Mouse (Mus musculus) hindbrain, embryonic 10.5 days (tissue): Measurements from ENCODE around the gene Timmdc1. TPM values are rescaled to one million over a fixed set of nuclear protein-coding genes. Genes with fewer than 3 reads are reported as not detected.

Source experiments
- DNase-seq: peaks from one replicate; pipeline ENCODE4 v3.0.0-alpha.2; 2017; ENCODE audit warnings: low spot score
- H3K27ac ChIP-seq: fragments of 300-500 bp; sonication (generic); 2 replicates; pipeline ENCODE4 v1.5.1; 2016; ENCODE audit warnings: mild to moderate bottlenecking, moderate library complexity
- H3K27me3 ChIP-seq: fragments of 300-500 bp; sonication (generic); 2 replicates; pipeline ENCODE4 v1.6.1; 2016; ENCODE audit warnings: mild to moderate bottlenecking; ENCODE audit not compliant: poor library complexity, insufficient read depth, severe bottlenecking
- H3K36me3 ChIP-seq: fragments of 300-500 bp; sonication (generic); 2 replicates; pipeline ENCODE4 v1.6.1; 2016; ENCODE audit warnings: mild to moderate bottlenecking, moderate library complexity
- H3K4me1 ChIP-seq: fragments of 300-500 bp; sonication (generic); replicated peaks from 2 replicates; pipeline ENCODE4 v1.6.1; 2016; ENCODE audit warnings: mild to moderate bottlenecking
- H3K4me3 ChIP-seq: fragments of 300-500 bp; sonication (generic); 2 replicates; pipeline ENCODE4 v1.5.1; 2016; ENCODE audit warnings: mild to moderate bottlenecking, moderate library complexity
- H3K9me3 ChIP-seq: fragments of 300-500 bp; sonication (generic); 2 replicates; pipeline ENCODE4 v1.6.1; 2016; ENCODE audit warnings: mild to moderate bottlenecking, moderate library complexity
- WGBS: fragments of 180-500 bp; shearing (Covaris S2); methylation state at CpG from one replicate; pipeline ENCODE4 v1.1.7; 2016; 5-methylcytosine and 5-hydroxymethylcytosine counted together
- polyA plus RNA-seq: library from polyadenylated mRNA; unstranded; fragments of >200 nt; fragmentation: Nextera tagmentation; extraction: Ambion mirVana; gene quantifications from 2 replicates; pipeline ENCODE4 v1.2.1, GENCODE M21; 2016

Timmdc1 gene
- polyA plus RNA-seq, 1 experiment from 2014 or later, result 36.1 TPM

DNA sequence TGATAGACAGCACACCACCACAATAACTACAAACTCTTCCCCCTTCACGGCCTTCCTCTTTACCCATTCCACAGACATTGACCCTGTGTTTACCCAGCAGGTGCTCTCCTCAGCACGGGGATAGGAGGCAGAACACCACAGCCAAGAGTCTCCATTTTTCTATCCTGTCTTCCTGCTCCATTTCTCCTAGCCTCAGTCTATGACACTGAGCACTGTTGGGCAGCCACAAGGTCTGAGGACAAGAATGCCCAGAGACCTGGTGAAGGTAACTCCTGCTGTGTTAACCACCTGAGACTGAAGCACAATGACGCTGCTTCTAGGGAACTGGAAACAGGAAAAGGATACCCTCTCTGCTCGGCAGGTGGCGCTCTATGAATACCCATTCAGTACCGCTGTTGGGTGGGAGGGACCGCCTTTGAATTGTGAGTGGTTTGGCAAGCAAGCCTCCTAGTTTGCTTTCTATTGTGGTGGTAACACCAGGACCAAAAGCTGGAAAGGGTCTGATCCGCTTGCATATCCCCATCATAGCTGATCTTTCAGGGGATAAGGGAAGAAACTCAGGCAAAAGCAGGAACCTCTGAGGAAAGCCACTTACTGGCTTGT, 14.2 kb upstream of the Timmdc1 start:
- H3K27me3 ChIP-seq, result no peaks in the 10 kb centered on the region
- peaks cover 99% of the 10 kb centered on the region for H3K36me3 ChIP-seq
- no peaks in the 10 kb centered on the region for H3K4me1 ChIP-seq
- peak; percentile 64 for DNase-seq
- no peak overlapping the region for H3K4me3 ChIP-seq
- no peak overlapping the region for H3K27ac ChIP-seq
- WGBS, result 49% methylated on average over 8 of the region's 8 CpGs
- H3K9me3 ChIP-seq, result no peaks in the 10 kb centered on the region

GRCm38 (mm10) chr16:38526264-38526663, 3.8 kb upstream of the Timmdc1 start:
- 90% methylated on average over 6 of the region's 6 CpGs for WGBS
- DNase-seq, result no peak
- Histone ChIP-seq H3K4me3 (no peak overlapping the region), H3K9me3 (no peaks in the 10 kb centered on the region), H3K4me1 (peaks cover 12% of the 10 kb centered on the region), H3K27ac (no peak overlapping the region), H3K27me3 (no peaks in the 10 kb centered on the region), H3K36me3 (peaks cover 75% of the 10 kb centered on the region)

DNA sequence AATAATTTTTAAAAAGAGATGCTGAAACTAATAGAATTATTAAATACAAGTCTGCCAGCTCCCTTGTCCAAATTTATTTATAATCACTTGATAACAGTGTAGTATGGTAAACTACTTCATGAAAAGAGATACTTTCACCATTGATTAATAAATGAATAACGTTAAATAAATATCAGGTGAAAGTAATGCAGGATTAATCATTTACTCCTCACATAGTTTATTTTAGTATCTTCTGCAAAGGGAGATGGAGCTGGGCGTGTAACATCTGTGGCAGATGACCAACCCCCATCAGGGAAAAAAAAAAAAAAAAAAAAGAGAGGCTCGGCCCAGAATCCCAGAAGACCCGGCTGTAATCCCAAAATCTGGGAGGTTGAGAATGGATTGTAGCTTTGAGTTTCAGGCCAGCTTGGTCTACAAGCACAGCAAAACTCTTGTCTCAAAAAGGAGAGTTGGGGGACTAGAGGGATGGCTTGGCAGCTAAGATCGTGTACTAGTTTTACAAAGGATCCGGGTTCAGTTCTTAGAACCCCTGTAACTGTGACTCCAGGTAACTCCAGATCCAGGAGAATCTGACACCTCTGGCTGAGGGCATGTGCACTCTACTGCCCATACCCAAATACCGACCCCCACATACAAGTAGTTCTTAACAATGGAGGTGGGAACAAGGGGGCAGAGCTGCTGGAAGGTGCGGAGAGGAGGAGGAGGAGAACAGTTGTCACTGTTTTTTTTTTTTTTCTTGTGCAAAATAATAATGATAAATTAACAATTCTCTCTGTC, 1.1 kb downstream of the Timmdc1 start:
- Histone ChIP-seq H3K4me1 (peaks cover 17% of the 10 kb centered on the region), H3K27me3 (no peaks in the 10 kb centered on the region), H3K4me3 (peak overlapping the region; percentile 98), H3K27ac (peak overlapping the region; percentile 97; the same call in 1 of the 2 replicates), H3K9me3 (no peaks in the 10 kb centered on the region), H3K36me3 (peaks cover 51% of the 10 kb centered on the region)
- WGBS, result 40% methylated on average over 8 of the region's 8 CpGs
- DNase-seq, result no peak

- H3K27me3 ChIP-seq, result no peaks in the 10 kb centered on the region
- peaks cover 17% of the 10 kb centered on the region for H3K4me1 ChIP-seq
- no peaks in the 10 kb centered on the region for H3K9me3 ChIP-seq
- H3K36me3 ChIP-seq, result peaks cover 46% of the 10 kb centered on the region
- no peak overlapping the region for H3K27ac ChIP-seq
- no peak for DNase-seq
- H3K4me3 ChIP-seq, result no peak overlapping the region
- 98% methylated on average over 2 of the region's 2 CpGs for WGBS
Observed at GRCm38 (mm10) chr16:38519140-38519539, 3.3 kb downstream of the Timmdc1 start.

DNA sequence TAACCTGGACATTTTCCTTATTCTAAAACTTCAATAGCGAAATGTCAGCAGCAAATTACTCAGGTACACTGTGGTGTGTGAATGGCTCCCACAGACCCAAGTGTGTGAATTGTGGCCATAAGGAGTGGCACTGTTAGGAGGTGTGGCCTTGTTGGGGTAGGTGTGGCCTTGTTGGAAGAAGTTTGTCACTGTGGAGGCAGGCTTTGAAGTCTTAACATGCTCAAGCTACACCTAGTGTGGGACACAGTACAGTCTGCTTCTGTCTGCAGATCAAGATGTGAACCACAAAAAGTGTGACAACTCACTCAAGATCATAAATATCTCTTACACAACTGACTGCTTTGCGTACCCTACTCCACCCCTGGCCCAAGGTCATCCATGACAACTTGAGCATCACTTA, 11.6 kb downstream of the Timmdc1 start:
- no peaks in the 10 kb centered on the region for H3K9me3 ChIP-seq
- no peak overlapping the region for H3K4me3 ChIP-seq
- no peak for DNase-seq
- H3K36me3 ChIP-seq, result peaks cover 86% of the 10 kb centered on the region
- no peaks in the 10 kb centered on the region for H3K4me1 ChIP-seq
- no peaks in the 10 kb centered on the region for H3K27me3 ChIP-seq
- no peak overlapping the region for H3K27ac ChIP-seq
- 97% methylated on average over 2 of the region's 2 CpGs for WGBS

DNA sequence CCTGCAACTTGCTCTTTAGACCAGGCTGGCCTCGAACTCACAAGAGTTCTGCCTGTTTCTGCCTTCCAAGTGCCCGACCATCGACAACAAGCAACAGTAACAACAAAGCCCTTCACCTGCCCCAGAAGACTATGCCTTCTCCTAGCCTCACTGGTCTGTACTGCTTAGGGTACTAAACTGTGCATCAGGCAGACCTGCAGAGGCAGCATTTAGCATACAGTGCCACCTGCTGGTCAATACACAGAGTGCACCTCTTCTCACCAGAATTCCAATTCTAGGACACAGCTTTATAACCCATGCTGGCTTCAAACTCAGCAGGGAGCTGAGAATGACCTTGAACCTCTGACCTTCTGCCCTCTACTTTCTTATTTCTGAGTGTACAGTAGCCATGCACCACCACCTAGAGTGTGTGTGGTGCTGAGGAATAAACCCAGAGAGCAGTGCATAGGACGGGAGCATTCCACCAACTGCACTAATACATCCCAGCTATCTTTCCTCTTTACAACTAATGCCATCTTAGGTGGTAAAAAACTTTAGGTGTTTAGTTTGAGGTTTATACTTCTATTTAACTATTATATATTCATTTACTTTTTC, 16.3 kb downstream of the Timmdc1 start:
- peak; percentile 62 for DNase-seq
- H3K4me3 ChIP-seq, result no peak overlapping the region
- no peak overlapping the region for H3K27ac ChIP-seq
- no peaks in the 10 kb centered on the region for H3K9me3 ChIP-seq
- no peaks in the 10 kb centered on the region for H3K4me1 ChIP-seq
- H3K27me3 ChIP-seq, result no peaks in the 10 kb centered on the region
- 82% methylated on average over 4 of the region's 4 CpGs for WGBS
- peaks cover 89% of the 10 kb centered on the region for H3K36me3 ChIP-seq

GRCm38 (mm10) chr16:38503528-38503927, 18.9 kb downstream of the Timmdc1 start:
- Histone ChIP-seq H3K4me1 (no peaks in the 10 kb centered on the region), H3K36me3 (peaks cover 97% of the 10 kb centered on the region), H3K27ac (no peak overlapping the region), H3K27me3 (no peaks in the 10 kb centered on the region), H3K4me3 (no peak overlapping the region), H3K9me3 (no peaks in the 10 kb centered on the region)
- DNase-seq, result no peak
- WGBS, result 92% methylated on average over 4 of the region's 4 CpGs

GRCm38 (mm10) chr16:38502469-38502868, 20.0 kb downstream of the Timmdc1 start:
- DNase-seq, result no peak
- Histone ChIP-seq H3K4me3 (no peak overlapping the region), H3K36me3 (peaks cover 97% of the 10 kb centered on the region), H3K9me3 (no peaks in the 10 kb centered on the region), H3K27me3 (no peaks in the 10 kb centered on the region), H3K4me1 (no peaks in the 10 kb centered on the region), H3K27ac (no peak overlapping the region)
- 95% methylated on average over 10 of the region's 10 CpGs for WGBS

- WGBS, result 86% methylated on average over 7 of the region's 7 CpGs
- DNase-seq, result no peak
- Histone ChIP-seq H3K9me3 (no peaks in the 10 kb centered on the region), H3K36me3 (peaks cover 54% of the 10 kb centered on the region), H3K4me1 (no peaks in the 10 kb centered on the region), H3K27ac (no peak overlapping the region), H3K4me3 (no peak overlapping the region), H3K27me3 (no peaks in the 10 kb centered on the region)
Observed at GRCm38 (mm10) chr16:38496604-38497140, 25.8 kb downstream of the Timmdc1 start.

DNA sequence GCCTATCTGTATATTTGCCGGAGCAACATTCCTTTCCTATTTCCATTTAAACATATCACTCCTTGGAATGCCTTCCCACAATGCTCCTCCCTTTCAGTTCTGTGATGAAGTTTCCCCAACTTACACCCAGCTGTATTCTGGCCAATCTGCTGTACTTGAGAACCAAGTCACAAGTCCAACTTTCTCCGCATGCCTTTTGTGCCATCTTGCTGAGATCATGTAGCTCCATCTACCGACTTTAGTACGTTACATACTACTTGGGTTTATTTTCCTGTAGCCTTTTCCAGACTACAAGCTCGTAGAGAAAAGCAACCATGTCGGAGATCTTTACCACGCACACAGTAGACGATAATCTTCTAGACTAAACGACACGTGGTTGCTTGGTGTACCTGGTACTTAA, 28.6 kb downstream of the Timmdc1 start:
- Histone ChIP-seq H3K9me3 (no peaks in the 10 kb centered on the region), H3K4me1 (no peaks in the 10 kb centered on the region), H3K36me3 (peaks cover 26% of the 10 kb centered on the region), H3K27me3 (no peaks in the 10 kb centered on the region), H3K4me3 (no peak overlapping the region), H3K27ac (no peak overlapping the region)
- WGBS, result 92% methylated on average over 10 of the region's 10 CpGs
- no peak for DNase-seq

DNA sequence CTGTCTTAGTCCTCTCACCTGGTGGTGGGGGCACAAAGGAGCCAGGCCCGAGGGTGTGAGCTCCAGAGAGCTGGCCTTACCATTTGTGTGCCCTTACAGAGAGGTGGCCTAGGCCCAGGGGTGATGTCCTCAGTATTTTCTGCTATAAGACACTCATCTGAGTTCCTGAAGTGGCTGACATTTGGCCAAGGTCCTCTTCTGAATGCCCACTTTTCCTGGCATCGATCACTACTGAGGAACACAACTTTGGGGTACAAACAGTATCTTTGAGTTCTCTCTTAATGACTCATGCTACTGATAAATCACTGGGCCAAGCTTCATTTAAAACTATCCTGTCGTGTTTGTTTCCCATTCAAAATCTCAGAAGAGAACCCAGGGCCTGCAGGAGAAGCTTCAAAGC, 29.9 kb downstream of the Timmdc1 start:
- peaks cover 14% of the 10 kb centered on the region for H3K36me3 ChIP-seq
- WGBS, result 87% methylated on average over 3 of the region's 3 CpGs
- no peaks in the 10 kb centered on the region for H3K9me3 ChIP-seq
- DNase-seq, result no peak
- no peaks in the 10 kb centered on the region; the same call in 1 of the 2 replicates for H3K4me1 ChIP-seq
- H3K27me3 ChIP-seq, result no peaks in the 10 kb centered on the region; the same call in 1 of the 2 replicates
- H3K4me3 ChIP-seq, result no peak overlapping the region
- no peak overlapping the region for H3K27ac ChIP-seq

DNA sequence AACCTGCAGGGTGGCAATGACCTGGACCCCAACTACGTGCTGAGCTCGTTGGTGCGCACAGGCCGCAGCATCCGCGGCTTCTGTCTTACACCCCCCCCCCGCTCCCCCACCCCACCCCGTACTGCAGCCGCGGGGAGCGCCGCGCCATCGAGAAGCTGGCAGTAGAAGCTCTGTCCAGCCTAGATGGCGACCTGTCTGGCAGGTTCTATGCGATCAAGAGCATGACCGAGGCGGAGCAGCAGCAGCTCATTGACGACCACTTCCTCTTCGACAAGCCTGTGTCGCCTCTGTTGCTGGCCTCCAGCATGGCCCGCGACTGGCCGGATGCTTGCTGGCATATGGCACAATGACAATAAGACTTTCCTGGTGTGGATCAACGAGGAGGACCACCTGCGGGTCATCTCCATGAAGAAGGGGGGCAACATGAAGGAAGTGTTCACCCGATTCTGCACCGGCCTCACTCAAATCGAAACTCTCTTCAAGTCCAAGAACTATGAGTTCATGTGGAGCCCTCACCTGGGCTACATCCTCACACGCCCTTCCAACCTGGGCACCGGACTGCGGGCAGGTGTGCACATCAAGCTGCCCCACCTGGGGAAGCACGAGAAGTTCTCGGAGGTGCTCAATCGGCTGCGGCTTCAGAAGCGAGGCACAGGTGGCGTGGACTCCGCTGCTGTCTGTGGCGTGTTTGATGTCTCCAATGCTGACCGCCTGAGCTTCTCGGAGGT, 38.7 kb downstream of the Timmdc1 start:
- WGBS, result 34% methylated on average over 42 of the region's 42 CpGs
- peak; percentile 9 for DNase-seq
- 0 out of 2 replicates have a peak overlapping the region, but pooled peaks have one; percentile 8 for H3K27ac ChIP-seq
- H3K27me3 ChIP-seq, result peaks cover 35% of the 10 kb centered on the region
- H3K36me3 ChIP-seq, result no peaks in the 10 kb centered on the region
- H3K4me1 ChIP-seq, result peaks cover 14% of the 10 kb centered on the region
- peak overlapping the region; percentile 46 for H3K4me3 ChIP-seq
- H3K9me3 ChIP-seq, result no peaks in the 10 kb centered on the region
